Mouse (Mus musculus) left cerebral cortex, postnatal 10 days (tissue): ENCODE results near the gene Crk. TPM values are rescaled to one million over a fixed set of nuclear protein-coding genes. Genes with fewer than 3 reads are reported as not detected.
"Not testable (repeated sequence)": the region's sequence is repeated elsewhere in the genome, so short reads cannot be mapped to it uniquely, and the experiment has no call there.

ENCODE experiments used
- DNase-seq, 2 experiments: peaks; one replicate each; pipeline ENCODE4 v3.0.0; 2021 to 2022; ENCODE audit warnings: low spot score in 2 of 2, mixed read lengths in 1 of 2; ENCODE audit errors: extremely low spot score in 1 of 2
- intact Hi-C: fragments of 180-260 bp; cut with DNase I; formaldehyde crosslinking; loops from one replicate; pipeline ENCODE4 v1.15.1; 2025
- total RNA-seq, 2 experiments: library from RNA; stranded (reverse); gene quantifications; 2 replicates each; pipeline ENCODE4 v1.2.3; 2021

Crk gene
- total RNA-seq, 2 experiments from 2014 or later = 123 to 129 TPM

- intact Hi-C loops = no loop called here
- DNase-seq = no peak
Observed at GRCm38 (mm10) chr11:75674875-75675274, 4.2 kb upstream of the Crk start.

- DNase-seq = no peak
- intact Hi-C loops = no loop called here
Observed at GRCm38 (mm10) chr11:75677881-75678746, 945 bp upstream of the Crk start.

- DNase-seq = peak; percentile 21 to 80
- intact Hi-C loops = no loop called here
Observed at GRCm38 (mm10) chr11:75679439-75680171, 546 bp downstream of the Crk start.

- intact Hi-C loops = no loop called here
Observed at GRCm38 (mm10) chr11:75684462-75684861, 5.4 kb downstream of the Crk start.

GRCm38 (mm10) chr11:75684956-75685355, 5.9 kb downstream of the Crk start:
- intact Hi-C loops = no loop called here
- no peak for DNase-seq

More at GRCm38 (mm10) chr11:75684462-75684861, 5.4 kb downstream of the Crk start:
- no peak for DNase-seq

GRCm38 (mm10) chr11:75687343-75687993, 8.4 kb downstream of the Crk start:
- no peak for DNase-seq

GRCm38 (mm10) chr11:75688132-75688531, 9.1 kb downstream of the Crk start:
- intact Hi-C loops = no loop called here
- no peak for DNase-seq

More at GRCm38 (mm10) chr11:75687343-75687993, 8.4 kb downstream of the Crk start:
- intact Hi-C loops = no loop called here

GRCm38 (mm10) chr11:75689977-75690376, 10.9 kb downstream of the Crk start:
- DNase-seq = no peak
- intact Hi-C loops = no loop called here

- intact Hi-C loops = no loop called here
- DNase-seq = no peak
Observed at GRCm38 (mm10) chr11:75691047-75691446, 12.0 kb downstream of the Crk start.

GRCm38 (mm10) chr11:75693570-75693969, 14.5 kb downstream of the Crk start:
- DNase-seq = no peak

GRCm38 (mm10) chr11:75697464-75697863, 18.4 kb downstream of the Crk start:
- DNase-seq, intact Hi-C loops: not testable (repeated sequence)

More at GRCm38 (mm10) chr11:75693570-75693969, 14.5 kb downstream of the Crk start:
- intact Hi-C loops = no loop called here

GRCm38 (mm10) chr11:75700557-75700956, 21.5 kb downstream of the Crk start:
- intact Hi-C loops = no loop called here
- no peak for DNase-seq

- DNase-seq = no peak
- intact Hi-C loops = no loop called here
Observed at GRCm38 (mm10) chr11:75702761-75703160, 23.7 kb downstream of the Crk start.

GRCm38 (mm10) chr11:75703748-75704147, 24.7 kb downstream of the Crk start:
- no peak for DNase-seq
- intact Hi-C loops = no loop called here

- no peak for DNase-seq
- intact Hi-C loops = no loop called here
Observed at GRCm38 (mm10) chr11:75713949-75714348, 34.9 kb downstream of the Crk start.

- DNase-seq = peak in 1 of 2 experiments; percentile 45
- intact Hi-C loops = no loop called here
Observed at GRCm38 (mm10) chr11:75715556-75715955, 36.5 kb downstream of the Crk start.

- no peak for DNase-seq
- intact Hi-C loops = no loop called here
Observed at GRCm38 (mm10) chr11:75716661-75717325, 37.7 kb downstream of the Crk start.

- intact Hi-C loops = no loop called here
- no peak for DNase-seq
Observed at GRCm38 (mm10) chr11:75722339-75722738, 43.3 kb downstream of the Crk start.

- intact Hi-C loops = no loop called here
- no peak for DNase-seq
Observed at GRCm38 (mm10) chr11:75727168-75727567, 48.1 kb downstream of the Crk start.
